Mouse (Mus musculus): ENCODE measurements around the gene Erg. TPM values are rescaled to one million over a fixed set of nuclear protein-coding genes. Genes with fewer than 3 reads are reported as not detected.

Gene Erg
- polyA plus RNA-seq, 1 experiment from 2014 or later: 7.3 TPM

DNA sequence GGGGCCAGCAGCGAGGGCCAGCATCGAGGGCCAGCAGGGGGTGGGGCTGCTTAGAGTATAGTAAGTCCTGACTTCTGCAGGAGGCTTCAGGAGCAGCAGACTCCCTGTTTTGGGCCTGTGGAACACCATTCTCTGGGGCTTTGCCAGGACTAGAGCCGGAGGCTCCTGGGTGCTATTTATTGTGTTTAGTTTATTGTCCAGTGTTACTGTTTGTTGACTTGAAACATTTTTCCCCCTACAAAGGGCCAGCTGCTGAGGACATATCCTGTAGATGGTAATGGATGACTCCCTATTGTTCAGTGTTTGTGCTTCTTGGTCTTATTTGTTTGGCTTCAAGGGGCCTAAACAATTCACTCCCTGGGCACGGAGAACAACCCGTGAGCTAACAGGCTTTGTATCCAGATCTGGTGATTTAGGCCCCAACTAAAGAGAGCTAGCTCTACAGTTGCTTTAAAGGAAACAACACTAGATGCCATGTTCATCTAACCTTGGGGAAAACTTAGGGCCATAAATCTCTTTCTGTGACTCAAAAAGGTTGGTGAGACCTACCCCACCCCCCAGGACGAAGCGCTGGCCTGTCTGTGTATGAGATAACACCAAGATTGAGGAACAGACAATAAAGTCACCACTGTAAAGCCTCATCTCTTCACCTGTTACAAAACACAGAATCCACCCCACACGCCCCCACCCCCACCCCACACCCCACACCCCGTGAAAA, 137.6 kb downstream of the Erg start:
- Histone ChIP-seq H3K4me2 (replicated peaks) (no peak overlapping the region), H3K9ac (no peak overlapping the region), H3K4me3 (no peak overlapping the region), H3K27me3 (no peaks in the 10 kb centered on the region), H3K9me3 (replicated peaks) (no peaks in the 10 kb centered on the region), H3K36me3 (no peaks in the 10 kb centered on the region), H3K4me1 (no peaks in the 10 kb centered on the region; the same call in 1 of the 2 replicates), H3K27ac (0 out of 2 replicates have a peak overlapping the region, but pooled peaks have one; percentile 17)
- ATAC-seq (ENCODE audit: low FRiP score): no peak; the same call in 1 of the 2 replicates
- 56% methylated on average over 9 of the region's 9 CpGs for WGBS

DNA sequence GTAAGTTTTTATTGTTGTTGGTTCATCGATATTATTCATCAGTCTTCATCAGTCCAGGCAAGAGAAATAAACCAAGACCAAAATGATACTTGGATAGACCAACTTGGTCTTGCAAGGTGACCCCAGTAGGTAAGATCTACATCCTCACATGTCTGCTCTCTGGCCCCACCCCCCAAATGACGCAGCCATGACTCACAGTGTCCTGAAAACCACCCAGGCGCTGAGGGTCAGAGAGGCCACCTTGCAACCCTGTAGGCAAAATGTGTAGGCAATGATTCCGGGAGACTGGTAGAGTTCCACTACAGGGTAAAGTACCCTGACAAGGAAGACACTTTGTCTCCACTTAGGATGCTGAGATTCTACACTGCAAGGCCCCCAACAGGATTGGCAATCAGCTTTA, 138.5 kb downstream of the Erg start:
- Histone ChIP-seq H3K4me3 (no peak overlapping the region), H3K4me1 (no peaks in the 10 kb centered on the region; the same call in 1 of the 2 replicates), H3K27me3 (no peaks in the 10 kb centered on the region), H3K9me3 (replicated peaks) (no peaks in the 10 kb centered on the region), H3K27ac (no peak overlapping the region), H3K4me2 (replicated peaks) (no peak overlapping the region), H3K9ac (no peak overlapping the region), H3K36me3 (no peaks in the 10 kb centered on the region)
- ATAC-seq (ENCODE audit: low FRiP score): no peak
- 83% methylated on average over 4 of the region's 4 CpGs for WGBS

DNA sequence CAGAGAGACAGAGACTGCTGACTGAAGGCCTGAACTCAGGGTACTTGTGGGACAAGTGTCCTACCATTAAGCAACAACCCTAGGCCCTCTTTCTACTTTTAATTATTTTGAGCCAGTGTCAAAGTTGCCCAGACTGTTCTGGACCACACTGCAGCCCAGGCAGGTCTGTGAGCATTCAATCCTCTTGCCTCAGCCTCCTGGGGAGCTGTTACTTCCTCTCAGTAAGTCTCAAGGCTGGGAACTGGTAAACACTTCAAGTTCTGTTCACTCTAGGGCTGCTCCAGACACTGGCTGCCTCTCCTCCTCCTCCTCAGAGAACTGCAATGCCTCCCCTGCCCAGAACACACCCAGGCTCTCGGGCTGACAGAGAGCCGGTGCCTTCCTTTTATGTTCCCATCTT, 140.0 kb downstream of the Erg start:
- Histone ChIP-seq H3K9me3 (replicated peaks) (no peaks in the 10 kb centered on the region), H3K4me3 (no peak overlapping the region), H3K4me1 (no peaks in the 10 kb centered on the region; the same call in 1 of the 2 replicates), H3K27me3 (no peaks in the 10 kb centered on the region), H3K27ac (no peak overlapping the region), H3K9ac (no peak overlapping the region), H3K36me3 (no peaks in the 10 kb centered on the region), H3K4me2 (replicated peaks) (no peak overlapping the region)
- no peak for ATAC-seq (ENCODE audit: low FRiP score)
- WGBS: 64% methylated on average over 2 of the region's 2 CpGs

DNA sequence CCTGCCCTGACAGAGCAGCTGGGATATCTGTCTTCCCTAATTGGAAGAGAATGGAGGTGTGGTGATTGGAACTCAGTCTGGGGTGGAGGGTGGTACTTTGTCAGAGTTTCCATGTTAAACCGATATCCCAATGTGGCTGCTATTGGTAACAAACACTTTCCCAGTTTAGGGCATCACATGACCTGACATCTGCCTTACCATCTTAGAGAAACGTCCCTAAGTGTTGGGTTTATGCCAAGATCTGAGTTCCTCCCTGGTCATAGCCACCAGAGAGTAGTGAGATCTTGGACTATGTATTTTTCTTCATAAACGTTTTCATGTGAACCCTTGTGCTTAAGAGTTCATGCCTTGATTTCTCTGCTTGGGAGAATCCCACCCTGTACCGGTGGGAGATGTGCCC, 144.4 kb downstream of the Erg start:
- Histone ChIP-seq H3K9me3 (replicated peaks) (no peaks in the 10 kb centered on the region), H3K36me3 (no peaks in the 10 kb centered on the region), H3K9ac (no peak overlapping the region), H3K4me2 (replicated peaks) (no peak overlapping the region), H3K4me3 (no peak overlapping the region), H3K27ac (no peak overlapping the region), H3K4me1 (no peaks in the 10 kb centered on the region; the same call in none of the 2 replicates), H3K27me3 (no peaks in the 10 kb centered on the region)
- 73% methylated on average over 4 of the region's 4 CpGs for WGBS
- ATAC-seq (ENCODE audit: low FRiP score): no peak

DNA sequence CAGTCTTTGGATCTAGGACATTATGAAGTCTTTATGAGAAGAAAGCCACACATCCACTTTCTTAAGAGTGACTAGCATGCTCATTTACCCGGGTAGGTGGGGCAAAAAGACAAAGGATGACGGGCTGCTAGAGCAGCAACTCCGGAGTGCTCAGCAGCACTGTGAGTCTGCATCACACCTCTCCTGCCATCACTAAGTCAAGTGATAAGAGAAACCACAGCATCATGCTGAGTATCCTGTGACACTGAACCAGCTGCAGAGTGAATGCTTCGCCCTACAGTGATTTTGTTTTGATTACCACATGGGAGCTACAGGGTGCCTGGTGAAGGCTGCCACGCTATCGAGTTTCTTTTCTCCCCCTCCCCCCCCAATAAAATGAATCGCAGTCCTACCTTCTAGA, 145.2 kb downstream of the Erg start:
- H3K9me3 ChIP-seq (replicated peaks): no peaks in the 10 kb centered on the region
- no peaks in the 10 kb centered on the region for H3K36me3 ChIP-seq
- H3K4me1 ChIP-seq: no peaks in the 10 kb centered on the region; the same call in none of the 2 replicates
- no peaks in the 10 kb centered on the region for H3K27me3 ChIP-seq
- no peak overlapping the region for H3K27ac ChIP-seq
- H3K9ac ChIP-seq: no peak overlapping the region
- 62% methylated on average over 7 of the region's 7 CpGs for WGBS
- no peak for ATAC-seq (ENCODE audit: low FRiP score)
- H3K4me3 ChIP-seq: no peak overlapping the region
- no peak overlapping the region for H3K4me2 ChIP-seq (replicated peaks)

DNA sequence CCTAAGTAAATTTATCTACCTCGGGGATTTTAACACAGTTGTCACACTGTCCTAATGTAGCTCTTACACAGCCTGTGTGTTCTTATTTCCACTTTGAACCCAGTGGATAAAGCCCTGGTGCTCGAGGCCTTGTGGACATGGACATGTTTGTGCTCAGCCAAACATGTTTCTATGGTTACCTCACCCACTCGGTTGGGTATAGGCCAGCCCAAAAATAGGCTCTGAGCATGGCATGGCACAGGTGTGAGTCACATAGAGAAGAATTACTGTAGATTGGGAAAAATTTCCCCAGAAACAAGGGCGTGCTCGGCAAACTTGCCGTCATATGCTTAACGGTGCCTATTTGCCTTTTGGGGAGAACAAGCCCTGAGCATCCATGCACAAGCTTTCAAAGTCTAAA, 146.1 kb downstream of the Erg start:
- Histone ChIP-seq H3K27ac (no peak overlapping the region), H3K4me1 (peaks cover 4% of the 10 kb centered on the region), H3K9me3 (replicated peaks) (no peaks in the 10 kb centered on the region), H3K9ac (no peak overlapping the region), H3K27me3 (no peaks in the 10 kb centered on the region), H3K36me3 (no peaks in the 10 kb centered on the region), H3K4me3 (no peak overlapping the region), H3K4me2 (replicated peaks) (no peak overlapping the region)
- 85% methylated on average over 7 of the region's 7 CpGs for WGBS
- no peak for ATAC-seq (ENCODE audit: low FRiP score)

DNA sequence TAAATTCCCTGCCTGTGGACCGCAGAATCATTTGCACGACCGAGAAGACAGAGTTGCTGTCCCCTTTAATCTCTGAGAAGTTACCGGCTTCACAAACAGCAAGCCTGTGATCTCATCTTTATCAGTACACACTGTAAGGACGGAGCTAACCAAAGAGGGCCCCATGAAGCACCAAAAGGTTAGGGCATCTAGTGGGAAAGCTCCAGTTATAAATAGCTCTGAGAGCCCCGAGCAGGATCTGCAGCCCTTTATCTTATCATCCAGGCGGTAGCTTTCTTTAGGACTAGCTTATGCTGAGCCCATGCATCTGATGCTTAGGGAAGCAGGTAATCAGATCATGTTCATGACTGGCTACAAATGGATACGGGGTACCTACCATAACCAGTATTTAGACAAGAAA, 146.6 kb downstream of the Erg start:
- Histone ChIP-seq H3K9ac (no peak overlapping the region), H3K36me3 (no peaks in the 10 kb centered on the region), H3K9me3 (replicated peaks) (no peaks in the 10 kb centered on the region), H3K27me3 (no peaks in the 10 kb centered on the region), H3K4me3 (no peak overlapping the region), H3K4me1 (peaks cover 4% of the 10 kb centered on the region), H3K4me2 (replicated peaks) (no peak overlapping the region), H3K27ac (no peak overlapping the region)
- WGBS: 78% methylated on average over 8 of the region's 8 CpGs
- no peak for ATAC-seq (ENCODE audit: low FRiP score)

DNA sequence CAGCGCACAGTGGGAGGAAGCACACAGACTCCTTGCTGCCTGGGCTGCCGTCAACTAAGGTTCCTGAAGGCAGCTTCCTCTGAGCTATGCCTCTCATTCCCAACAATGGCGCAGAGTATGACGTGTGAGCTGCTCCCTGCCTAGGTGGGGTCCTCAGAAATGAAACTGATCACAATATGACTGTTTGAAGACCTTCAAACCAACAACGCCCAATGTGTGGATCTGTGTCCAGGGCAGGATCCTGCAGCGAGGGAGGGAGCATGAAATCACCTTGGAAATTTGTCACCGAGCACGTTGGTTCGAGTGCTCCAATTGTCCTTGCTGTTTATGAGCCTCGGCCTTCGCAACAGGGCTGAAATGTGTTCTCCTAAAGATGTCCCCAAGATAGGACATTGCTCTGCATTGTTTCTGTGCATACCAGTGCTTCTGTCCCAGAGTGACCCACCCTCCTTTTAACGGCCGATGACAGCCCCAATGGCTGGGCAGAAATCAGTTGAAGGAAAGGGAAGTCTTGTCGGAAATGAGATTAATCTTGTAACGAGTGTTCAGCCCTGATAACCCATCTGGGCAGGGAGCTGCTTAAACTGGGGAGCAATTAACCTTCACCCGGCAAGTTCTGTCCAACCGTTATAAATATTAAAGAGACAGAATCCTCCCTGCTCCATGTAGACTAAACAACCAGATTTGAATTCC, 147.4 kb downstream of the Erg start:
- ATAC-seq (ENCODE audit: low FRiP score): no peak
- Histone ChIP-seq H3K4me2 (replicated peaks) (no peak overlapping the region), H3K9me3 (replicated peaks) (no peaks in the 10 kb centered on the region), H3K4me1 (peaks cover 4% of the 10 kb centered on the region), H3K27ac (no peak overlapping the region), H3K36me3 (no peaks in the 10 kb centered on the region), H3K27me3 (no peaks in the 10 kb centered on the region), H3K9ac (no peak overlapping the region), H3K4me3 (no peak overlapping the region)
- 84% methylated on average over 17 of the region's 17 CpGs for WGBS

DNA sequence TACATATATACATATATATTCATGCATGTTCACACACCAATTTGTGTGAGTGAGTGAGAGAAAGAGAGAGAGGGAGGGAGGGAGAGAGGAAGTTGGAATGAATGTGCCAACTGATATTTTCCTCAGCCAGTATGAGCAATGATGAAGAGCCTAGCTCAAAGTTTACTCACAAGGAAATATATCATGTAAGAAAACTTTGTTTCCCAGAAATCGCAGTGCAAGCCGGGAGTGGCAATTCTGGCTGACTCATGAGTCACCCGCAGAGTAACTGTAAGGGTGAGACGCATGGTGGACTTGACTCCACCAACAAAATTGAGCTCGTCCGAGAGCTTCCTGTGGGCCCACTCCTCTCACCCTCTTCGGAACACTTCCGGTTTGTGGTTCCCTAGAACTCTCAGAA, 149.8 kb downstream of the Erg start:
- no peak overlapping the region for H3K4me2 ChIP-seq (replicated peaks)
- H3K9ac ChIP-seq: no peak overlapping the region
- H3K4me3 ChIP-seq: no peak overlapping the region
- ATAC-seq (ENCODE audit: low FRiP score): no peak
- no peaks in the 10 kb centered on the region for H3K36me3 ChIP-seq
- H3K27ac ChIP-seq: no peak overlapping the region
- no peaks in the 10 kb centered on the region for H3K9me3 ChIP-seq (replicated peaks)
- H3K4me1 ChIP-seq: peaks cover 4% of the 10 kb centered on the region
- no peaks in the 10 kb centered on the region for H3K27me3 ChIP-seq
- WGBS: 84% methylated on average over 8 of the region's 8 CpGs

DNA sequence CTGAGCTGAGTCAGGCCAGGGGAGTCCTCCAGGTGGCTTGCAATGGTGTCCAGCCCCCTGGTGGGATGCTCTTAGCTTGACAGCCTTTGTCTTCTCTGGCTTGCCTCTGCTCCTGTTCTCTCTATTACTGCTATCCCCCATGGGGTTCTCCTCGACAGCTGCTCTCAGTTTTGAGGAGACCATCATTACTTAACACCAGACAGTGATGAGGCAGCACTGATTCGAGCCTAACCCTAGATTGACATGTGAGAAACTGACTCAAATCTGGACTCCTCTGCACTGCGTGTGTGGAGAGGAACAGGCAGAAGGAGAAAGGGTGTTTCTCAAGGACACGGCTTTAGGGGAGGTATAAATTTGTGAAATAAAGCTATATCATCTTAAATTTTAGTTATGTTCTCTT, 150.3 kb downstream of the Erg start:
- H3K4me1 ChIP-seq: peaks cover 4% of the 10 kb centered on the region
- H3K9ac ChIP-seq: no peak overlapping the region
- H3K36me3 ChIP-seq: no peaks in the 10 kb centered on the region
- WGBS: 64% methylated on average over 4 of the region's 4 CpGs
- ATAC-seq (ENCODE audit: low FRiP score): no peak
- no peaks in the 10 kb centered on the region for H3K9me3 ChIP-seq (replicated peaks)
- no peaks in the 10 kb centered on the region for H3K27me3 ChIP-seq
- H3K4me2 ChIP-seq (replicated peaks): no peak overlapping the region
- H3K27ac ChIP-seq: no peak overlapping the region
- H3K4me3 ChIP-seq: no peak overlapping the region

DNA sequence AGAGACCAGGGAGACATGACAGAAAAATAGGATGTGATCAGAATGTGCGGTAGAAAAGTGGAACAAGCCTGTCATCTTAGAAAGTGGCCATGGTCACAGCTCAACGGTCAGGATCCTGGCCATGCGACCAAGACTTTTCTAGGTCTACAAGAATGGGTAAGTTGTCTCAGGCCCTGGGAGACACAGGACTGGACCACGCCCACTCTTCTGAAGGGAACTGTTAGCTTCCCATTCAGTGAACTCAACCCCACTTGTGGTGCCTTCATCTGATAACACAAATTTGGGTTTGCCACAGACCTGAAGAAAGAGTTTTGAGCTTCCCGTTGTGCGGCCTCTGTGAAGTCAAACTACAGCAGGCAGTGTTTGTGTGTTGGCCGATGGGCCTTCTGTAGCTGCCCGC, 152.0 kb downstream of the Erg start:
- Histone ChIP-seq H3K9me3 (replicated peaks) (no peaks in the 10 kb centered on the region), H3K4me3 (no peak overlapping the region), H3K36me3 (no peaks in the 10 kb centered on the region), H3K4me2 (replicated peaks) (no peak overlapping the region), H3K27ac (no peak overlapping the region), H3K4me1 (peaks cover 4% of the 10 kb centered on the region), H3K9ac (no peak overlapping the region), H3K27me3 (no peaks in the 10 kb centered on the region)
- 94% methylated on average over 8 of the region's 8 CpGs for WGBS
- no peak for ATAC-seq (ENCODE audit: low FRiP score)

DNA sequence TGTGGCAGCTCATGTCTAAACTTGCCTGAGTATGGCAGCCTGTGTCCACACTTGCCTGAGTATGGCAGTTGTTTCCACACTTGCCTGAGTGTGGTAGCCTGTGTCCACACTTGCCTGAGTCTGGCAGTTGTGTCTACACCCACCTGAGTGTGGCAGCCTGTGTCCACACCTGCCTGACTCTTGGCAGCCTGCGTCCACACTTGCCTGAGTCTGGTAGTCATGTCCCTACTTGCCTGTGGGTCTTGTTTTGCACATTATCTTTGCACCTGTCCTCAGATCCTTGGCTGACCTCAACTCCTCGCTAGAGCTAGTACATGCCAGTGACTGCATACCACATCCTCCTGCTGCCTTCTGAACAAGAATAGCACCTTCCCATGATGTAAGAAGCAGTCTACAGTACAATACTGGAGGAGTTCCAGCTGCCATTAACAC, 153.8 kb downstream of the Erg start:
- no peaks in the 10 kb centered on the region for H3K9me3 ChIP-seq (replicated peaks)
- WGBS: 87% methylated on average over 2 of the region's 2 CpGs
- no peak for ATAC-seq (ENCODE audit: low FRiP score)

DNA sequence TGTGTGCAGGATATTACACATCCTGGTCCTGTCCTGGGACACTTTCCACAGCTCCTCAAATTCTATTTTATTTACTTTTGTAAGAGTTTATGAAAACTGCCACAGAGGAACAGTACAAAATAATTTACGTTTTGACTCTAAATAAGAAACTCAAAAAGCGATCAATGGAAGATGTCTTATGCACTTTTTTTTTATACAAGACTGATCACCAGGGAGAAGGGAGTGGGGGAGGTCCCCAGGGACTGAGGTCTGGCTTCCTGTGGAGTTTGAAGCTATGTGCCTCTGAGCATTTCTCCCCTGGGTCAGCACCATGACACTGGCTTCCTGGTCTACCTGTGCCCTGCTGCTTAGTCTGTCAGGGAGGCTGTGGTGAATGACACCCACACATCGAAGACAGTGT, 156.5 kb downstream of the Erg start:
- H3K4me1 ChIP-seq: no peaks in the 10 kb centered on the region; the same call in 1 of the 2 replicates
- no peaks in the 10 kb centered on the region for H3K36me3 ChIP-seq
- ATAC-seq (ENCODE audit: low FRiP score): no peak

More for the DNA sequence above, 153.8 kb downstream of the Erg start:
- Histone ChIP-seq H3K4me2 (replicated peaks) (no peak overlapping the region), H3K9ac (no peak overlapping the region), H3K27ac (no peak overlapping the region), H3K4me3 (no peak overlapping the region), H3K27me3 (no peaks in the 10 kb centered on the region), H3K4me1 (peaks cover 4% of the 10 kb centered on the region; the same call in 1 of the 2 replicates), H3K36me3 (no peaks in the 10 kb centered on the region)

More for the DNA sequence above, 156.5 kb downstream of the Erg start:
- Histone ChIP-seq H3K9ac (no peak overlapping the region), H3K4me2 (replicated peaks) (no peak overlapping the region), H3K4me3 (no peak overlapping the region), H3K27ac (no peak overlapping the region), H3K27me3 (no peaks in the 10 kb centered on the region), H3K9me3 (replicated peaks) (no peaks in the 10 kb centered on the region)
- 93% methylated on average over 3 of the region's 3 CpGs for whole genome bisulfite sequencing
